Mouse (Mus musculus) splenic B cell, adult 2 months (primary cell): ENCODE data around the gene Rnf207.

Experiments
- DNase-seq: peaks from one replicate; pipeline ENCODE4 v3.0.0-alpha.2; 2011; ENCODE audit warnings: low read depth, low spot score
- H3K27me3 ChIP-seq: 2 replicates; pipeline ENCODE4 v1.6.1; 2012; ENCODE audit warnings: mild to moderate bottlenecking, low read length, moderate library complexity, mixed read lengths; ENCODE audit not compliant: control insufficient read depth, poor library complexity, insufficient read depth, severe bottlenecking
- H3K36me3 ChIP-seq: 2 replicates; pipeline ENCODE4 v1.6.1; 2012; ENCODE audit warnings: mild to moderate bottlenecking, low read length, moderate library complexity, mixed read lengths; ENCODE audit not compliant: control insufficient read depth, poor library complexity, insufficient read depth, severe bottlenecking

The Rnf207 gene

GRCm38 (mm10) chr4:152292102-152292765 lies 26.6 kb downstream of the Rnf207 start:
- DNase-seq: no peak
- no peaks in the 10 kb centered on the region for H3K27me3 ChIP-seq
- no peaks in the 10 kb centered on the region for H3K36me3 ChIP-seq

DNA sequence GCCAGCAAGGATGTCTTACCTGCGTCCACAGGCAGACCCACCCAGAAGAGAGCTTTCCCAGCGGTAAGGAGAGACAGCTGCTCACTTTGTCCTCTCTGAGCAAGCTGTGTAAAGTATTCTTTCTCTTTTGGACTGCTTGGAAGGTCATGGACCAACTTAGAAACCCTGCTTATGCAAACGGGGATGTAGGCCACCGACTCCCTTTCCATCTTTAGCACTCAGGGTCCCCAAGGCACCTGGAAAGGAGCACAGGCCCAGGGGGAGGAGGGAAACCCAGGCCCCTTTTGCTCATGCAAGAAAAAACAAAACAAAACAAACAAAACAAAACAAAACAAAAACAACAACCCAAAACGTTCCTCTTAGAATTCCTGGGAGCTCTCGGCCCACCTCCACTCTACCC lies 27.2 kb downstream of the Rnf207 start, which contains the start of gene Hes3:
Gene Hes3 (minus strand): TSS at position 101 of the 400 bp plus-strand sequence.
- no peaks in the 10 kb centered on the region for H3K27me3 ChIP-seq
- H3K36me3 ChIP-seq: no peaks in the 10 kb centered on the region
- no peak for DNase-seq

GRCm38 (mm10) chr4:152290991-152291390 lies 27.8 kb downstream of the Rnf207 start:
- no peaks in the 10 kb centered on the region for H3K27me3 ChIP-seq
- DNase-seq: peak; percentile 41

DNA sequence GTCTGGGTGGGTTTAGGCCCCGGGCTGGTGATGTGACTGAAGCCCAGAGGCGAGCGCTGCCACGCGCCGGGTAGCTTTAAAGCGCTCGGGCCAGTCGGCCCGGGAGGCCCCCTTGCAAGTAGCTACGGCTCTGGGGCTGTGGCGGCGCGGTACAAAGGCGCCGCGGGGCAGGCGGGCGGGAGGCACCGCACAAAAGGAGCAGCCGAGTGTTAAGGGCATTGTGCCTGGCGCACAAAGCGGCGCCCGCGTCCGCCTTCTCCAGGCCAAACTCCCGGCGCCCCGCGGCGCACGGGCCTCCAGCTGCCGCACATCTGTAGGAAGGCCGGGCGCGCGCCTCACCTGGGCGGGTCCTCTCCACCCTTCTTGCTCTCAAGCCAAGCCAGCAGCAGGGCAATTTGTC lies 28.4 kb downstream of the Rnf207 start:
- DNase-seq: no peak
- Histone ChIP-seq H3K27me3 (no peaks in the 10 kb centered on the region), H3K36me3 (no peaks in the 10 kb centered on the region)

More at GRCm38 (mm10) chr4:152290991-152291390, 27.8 kb downstream of the Rnf207 start:
- H3K36me3 ChIP-seq: no peaks in the 10 kb centered on the region

- DNase-seq: no peak
- H3K36me3 ChIP-seq: no peaks in the 10 kb centered on the region
- H3K27me3 ChIP-seq: no peaks in the 10 kb centered on the region
These were observed 30.3 kb downstream of the Rnf207 start for GRCm38 (mm10) chr4:152288398-152288945.

- Histone ChIP-seq H3K36me3 (no peaks in the 10 kb centered on the region), H3K27me3 (no peaks in the 10 kb centered on the region)
- no peak for DNase-seq
These were observed 31.3 kb downstream of the Rnf207 start for GRCm38 (mm10) chr4:152287317-152288120.

DNA sequence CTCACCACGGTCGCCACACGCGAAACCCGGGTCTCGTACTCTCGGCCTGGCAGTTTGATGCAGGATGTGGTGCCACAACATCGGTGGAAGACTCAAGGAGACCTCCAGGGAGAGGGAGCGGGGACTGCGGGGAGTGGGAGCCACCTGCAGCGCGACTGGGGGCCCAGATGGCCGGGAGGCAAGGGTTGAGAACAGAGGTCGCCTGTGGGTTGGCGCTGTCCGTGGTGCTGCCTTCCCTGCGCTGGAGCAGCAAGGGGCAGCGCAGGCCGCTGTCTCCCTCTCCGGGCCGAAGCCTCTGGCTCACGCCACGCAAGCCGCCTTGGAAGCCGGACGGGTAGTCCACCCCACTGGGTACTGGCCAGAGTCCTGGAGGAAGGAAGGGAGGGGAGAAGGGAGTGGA lies 31.9 kb downstream of the Rnf207 start:
- Histone ChIP-seq H3K27me3 (no peaks in the 10 kb centered on the region), H3K36me3 (no peaks in the 10 kb centered on the region)
- peak; percentile 65 for DNase-seq

DNA sequence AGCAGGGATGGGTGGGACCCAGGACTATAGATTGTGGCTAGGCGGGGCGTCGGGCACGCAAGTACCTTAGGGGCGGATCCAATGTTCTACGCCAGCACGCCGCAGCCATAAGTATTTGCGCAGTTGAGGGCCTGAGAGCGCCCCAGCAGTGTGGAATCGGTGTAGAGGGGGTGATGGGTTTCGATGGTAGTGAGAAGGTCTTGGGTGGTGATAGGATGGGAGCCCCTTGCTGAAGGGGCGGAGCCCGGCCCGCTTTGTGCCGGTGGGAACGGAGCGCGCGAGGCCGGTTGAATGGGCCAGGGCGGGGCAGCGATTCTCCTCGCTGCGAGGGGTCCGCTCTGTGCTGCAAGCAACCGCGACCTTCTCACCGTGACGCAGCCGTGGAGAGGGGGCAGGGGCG lies 32.6 kb downstream of the Rnf207 start:
- no peak for DNase-seq

DNA sequence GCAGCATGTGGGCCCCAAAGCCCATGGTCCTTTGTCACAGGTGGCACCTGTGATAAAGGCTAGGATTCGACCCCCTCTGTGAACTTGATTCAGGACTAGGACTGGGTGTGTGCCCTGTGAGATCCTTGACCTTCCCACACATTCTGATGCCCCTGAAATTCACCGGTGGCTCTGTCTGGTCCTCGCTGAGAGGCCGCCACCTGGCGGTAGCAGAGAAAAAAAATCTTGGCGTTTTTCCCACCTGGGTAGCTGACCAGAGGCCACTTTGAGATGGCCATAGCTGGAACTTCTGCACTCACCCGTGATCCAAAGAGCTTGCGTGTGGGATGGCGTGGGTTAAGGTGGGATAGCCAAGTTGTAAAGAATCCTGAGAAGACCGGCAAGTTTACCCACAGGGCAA lies 33.3 kb downstream of the Rnf207 start:
- Histone ChIP-seq H3K27me3 (no peaks in the 10 kb centered on the region), H3K36me3 (no peaks in the 10 kb centered on the region)
- peak; percentile 68 for DNase-seq

More for the DNA sequence above, 32.6 kb downstream of the Rnf207 start:
- no peaks in the 10 kb centered on the region for H3K27me3 ChIP-seq
- H3K36me3 ChIP-seq: no peaks in the 10 kb centered on the region

DNA sequence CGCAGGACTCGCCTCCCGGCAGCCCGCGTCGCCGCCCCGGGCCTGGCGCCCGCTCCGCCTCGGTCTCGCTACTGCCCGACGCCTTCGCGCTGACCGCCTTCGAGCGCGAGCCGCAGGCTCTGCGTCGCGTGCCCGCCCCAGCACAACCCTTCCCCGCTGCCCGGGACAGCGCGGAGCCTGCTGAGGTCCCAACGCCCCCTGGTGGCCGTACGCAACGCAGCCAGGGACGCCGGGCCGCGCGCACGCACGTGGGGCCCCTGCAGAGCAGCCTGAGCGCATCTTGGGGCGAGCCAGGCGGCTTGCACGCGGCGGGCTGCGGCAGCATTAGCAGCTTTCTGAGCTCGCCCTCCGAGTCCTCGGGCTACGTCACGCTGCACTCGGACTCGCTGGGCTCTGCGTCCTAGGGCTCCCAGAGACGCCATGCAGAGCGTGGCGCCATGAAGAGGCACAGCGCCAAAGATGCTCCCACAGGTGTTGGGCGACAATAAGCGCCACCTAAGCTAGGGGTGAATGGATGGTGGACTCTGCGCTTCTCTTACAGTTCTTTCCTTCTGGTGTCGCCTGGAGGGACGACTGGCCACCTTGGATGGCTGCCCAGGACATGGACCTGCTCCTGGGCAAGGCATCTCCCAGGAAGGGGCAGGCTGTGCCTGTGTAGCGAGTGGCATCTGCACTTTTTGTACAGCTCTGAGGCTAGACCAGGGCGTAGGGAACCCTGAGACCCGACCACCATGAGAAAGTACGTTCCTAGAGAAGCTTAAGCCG lies 35.4 kb downstream of the Rnf207 start:
- H3K27me3 ChIP-seq: no peaks in the 10 kb centered on the region
- DNase-seq: peak; percentile 89
- no peaks in the 10 kb centered on the region for H3K36me3 ChIP-seq

- H3K36me3 ChIP-seq: no peaks in the 10 kb centered on the region
- DNase-seq: peak; percentile 25
- no peaks in the 10 kb centered on the region for H3K27me3 ChIP-seq
These were observed 36.1 kb downstream of the Rnf207 start for GRCm38 (mm10) chr4:152282721-152283120.

- DNase-seq: no peak
- H3K36me3 ChIP-seq: no peaks in the 10 kb centered on the region
- H3K27me3 ChIP-seq: no peaks in the 10 kb centered on the region
These were observed 37.2 kb downstream of the Rnf207 start for GRCm38 (mm10) chr4:152281601-152282000.

- no peaks in the 10 kb centered on the region for H3K36me3 ChIP-seq
- H3K27me3 ChIP-seq: no peaks in the 10 kb centered on the region
These were observed 39.8 kb downstream of the Rnf207 start for GRCm38 (mm10) chr4:152278986-152279385.

GRCm38 (mm10) chr4:152277916-152278315 lies 40.9 kb downstream of the Rnf207 start:
- H3K27me3 ChIP-seq: no peaks in the 10 kb centered on the region
- H3K36me3 ChIP-seq: no peaks in the 10 kb centered on the region
- no peak for DNase-seq

More at GRCm38 (mm10) chr4:152278986-152279385, 39.8 kb downstream of the Rnf207 start:
- DNase-seq: no peak
